Mouse (Mus musculus) lung, postnatal 0 days (tissue): Measurements from ENCODE around the gene Nme2. TPM values are rescaled to one million over a fixed set of nuclear protein-coding genes. Genes with fewer than 3 reads are reported as not detected.
A peak's percentile ranks its signal among the peaks of the same experiment; 100 is the strongest.

Source experiments
- ATAC-seq: fragments of 200-750 bp; cut with Nextera tagmentation; 2 replicates; pipeline ENCODE4 v1.8.0; 2017; ENCODE audit warnings: moderate library complexity
- DNase-seq: peaks from one replicate; pipeline ENCODE4 v3.0.0-alpha.2; 2016; ENCODE audit warnings: low spot score
- H3K27ac ChIP-seq: fragments of 300-500 bp; sonication (generic); 2 replicates; pipeline ENCODE4 v1.5.1; 2014; ENCODE audit warnings: antibody characterized with exemption, mild to moderate bottlenecking, low read length, mixed read lengths
- H3K27me3 ChIP-seq: fragments of 300-500 bp; sonication (generic); replicated peaks from 2 replicates; pipeline ENCODE4 v1.6.1; 2014; ENCODE audit warnings: low read length, mixed read lengths; ENCODE audit not compliant: insufficient read depth
- H3K36me3 ChIP-seq: fragments of 300-500 bp; sonication (generic); 2 replicates; pipeline ENCODE4 v1.6.1; 2014; ENCODE audit warnings: low read length, mixed read lengths; ENCODE audit not compliant: insufficient read depth
- H3K4me1 ChIP-seq: fragments of 300-500 bp; sonication (generic); 2 replicates; pipeline ENCODE4 v1.6.1; 2014; ENCODE audit warnings: antibody characterized with exemption, low read depth, low read length, mixed read lengths; ENCODE audit not compliant: insufficient read depth
- H3K4me2 ChIP-seq: fragments of 300-500 bp; sonication (generic); replicated peaks from 2 replicates; pipeline ENCODE4 v1.6.1; 2014; ENCODE audit warnings: low read depth, mild to moderate bottlenecking, low read length, moderate library complexity, mixed read lengths
- H3K4me3 ChIP-seq: fragments of 300-500 bp; sonication (generic); 2 replicates; pipeline ENCODE4 v1.5.1; 2014; ENCODE audit warnings: low read depth, low read length
- H3K9ac ChIP-seq: fragments of 300-500 bp; sonication (generic); replicated peaks from 2 replicates; pipeline ENCODE4 v1.6.1; 2014; ENCODE audit warnings: low read depth, mild to moderate bottlenecking
- H3K9me3 ChIP-seq: fragments of 300-500 bp; sonication (generic); 2 replicates; pipeline ENCODE4 v1.6.1; 2016; ENCODE audit warnings: low read length, mixed read lengths
- CTCF ChIP-seq: IDR thresholded peaks from 2 replicates; pipeline ENCODE4 v1.5.1; 2016; ENCODE audit warnings: antibody characterized with exemption, mild to moderate bottlenecking
- EP300 ChIP-seq: IDR thresholded peaks from 2 replicates; pipeline ENCODE4 v1.6.1; 2016; ENCODE audit warnings: antibody characterized with exemption, mild to moderate bottlenecking, control low read depth
- WGBS: fragments of 180-500 bp; shearing (Covaris S2); extraction: QIAGEN DNeasy Blood & Tissue Kit; methylation state at CpG from one replicate; pipeline ENCODE4 v1.1.7; 2014; 5-methylcytosine and 5-hydroxymethylcytosine counted together
- polyA plus RNA-seq: library from polyadenylated mRNA; unstranded; fragments of >200 nt; fragmentation: Nextera tagmentation; extraction: Ambion mirVana; gene quantifications from 2 replicates; pipeline ENCODE4 v1.2.1, GENCODE M21; 2015

Nme2 gene
- polyA plus RNA-seq, 1 experiment from 2014 or later: 280 TPM

- DNase-seq (peak; percentile 99), ATAC-seq (peak; percentile 86)
- no peaks in the 10 kb centered on the region for H3K9me3 ChIP-seq
- peak overlapping the region; percentile 97 for H3K9ac ChIP-seq
- no peaks in the 10 kb centered on the region for H3K36me3 ChIP-seq
- no peaks in the 10 kb centered on the region for H3K27me3 ChIP-seq
- H3K4me3 ChIP-seq: peak overlapping the region; percentile 96
- H3K4me2 ChIP-seq: peak overlapping the region; percentile 69
- TF ChIP-seq EP300: peak; percentile 71
- TF ChIP-seq CTCF: no peak
- WGBS: 2% methylated on average over 15 of the region's 15 CpGs
- peaks cover 10% of the 10 kb centered on the region; the same call in 1 of the 2 replicates for H3K4me1 ChIP-seq
- H3K27ac ChIP-seq: peak overlapping the region; percentile 99
Measured at GRCm38 (mm10) chr11:93995111-93995719, 39.2 kb upstream of the Nme2 start.

GRCm38 (mm10) chr11:93994531-93994930 lies 38.5 kb upstream of the Nme2 start:
- H3K36me3 ChIP-seq: no peaks in the 10 kb centered on the region
- TF ChIP-seq EP300: no peak
- no peak for TF ChIP-seq CTCF
- H3K9ac ChIP-seq: 0 out of 2 replicates have a peak overlapping the region, but pooled peaks have one; percentile 2
- peak overlapping the region; percentile 99 for H3K27ac ChIP-seq
- peak overlapping the region; percentile 96; the same call in 1 of the 2 replicates for H3K4me3 ChIP-seq
- peak; percentile 18 for DNase-seq
- peak overlapping the region; percentile 69 for H3K4me2 ChIP-seq
- H3K27me3 ChIP-seq: no peaks in the 10 kb centered on the region
- peaks cover 7% of the 10 kb centered on the region; the same call in 1 of the 2 replicates for H3K4me1 ChIP-seq
- no peak for ATAC-seq
- 53% methylated on average over 5 of the region's 5 CpGs for WGBS
- no peaks in the 10 kb centered on the region for H3K9me3 ChIP-seq

- H3K4me3 ChIP-seq: no peak overlapping the region
- DNase-seq (peak; percentile 84), ATAC-seq (peak; percentile 87)
- peak overlapping the region; percentile 90 for H3K27ac ChIP-seq
- TF ChIP-seq EP300 (peak; percentile 48; the same call in 1 of the 2 replicates), CTCF (no peak)
- H3K4me1 ChIP-seq: peaks cover 12% of the 10 kb centered on the region; the same call in 1 of the 2 replicates
- no peaks in the 10 kb centered on the region for H3K36me3 ChIP-seq
- no peaks in the 10 kb centered on the region for H3K27me3 ChIP-seq
- H3K4me2 ChIP-seq: peak overlapping the region; percentile 28; the same call in 1 of the 2 replicates
- no peak overlapping the region for H3K9ac ChIP-seq
- no peaks in the 10 kb centered on the region for H3K9me3 ChIP-seq
- WGBS: 20% methylated on average over 12 of the region's 12 CpGs
Measured at GRCm38 (mm10) chr11:93988328-93989062, 32.4 kb upstream of the Nme2 start.

GRCm38 (mm10) chr11:93987625-93988327 lies 31.7 kb upstream of the Nme2 start:
- 49% methylated on average over 8 of the region's 8 CpGs for WGBS
- Histone ChIP-seq H3K4me3 (no peak overlapping the region), H3K27ac (peak overlapping the region; percentile 90), H3K36me3 (no peaks in the 10 kb centered on the region), H3K27me3 (no peaks in the 10 kb centered on the region), H3K9ac (no peak overlapping the region), H3K4me1 (peaks cover 12% of the 10 kb centered on the region; the same call in 1 of the 2 replicates), H3K4me2 (peak overlapping the region; percentile 28; the same call in 1 of the 2 replicates), H3K9me3 (no peaks in the 10 kb centered on the region)
- no peak for TF ChIP-seq CTCF
- TF ChIP-seq EP300: peak; percentile 50; the same call in 1 of the 2 replicates
- DNase-seq (peak; percentile 47), ATAC-seq (peak; percentile 43)

GRCm38 (mm10) chr11:93987026-93987425 lies 31.0 kb upstream of the Nme2 start:
- no peak overlapping the region for H3K9ac ChIP-seq
- H3K4me1 ChIP-seq: peaks cover 12% of the 10 kb centered on the region; the same call in 1 of the 2 replicates
- H3K4me2 ChIP-seq: no peak overlapping the region
- DNase-seq: no peak
- 0 out of 2 replicates have a peak overlapping the region, but pooled peaks have one; percentile 90 for H3K27ac ChIP-seq
- no peak overlapping the region for H3K4me3 ChIP-seq
- no peak for ATAC-seq
- H3K36me3 ChIP-seq: no peaks in the 10 kb centered on the region
- no peaks in the 10 kb centered on the region for H3K9me3 ChIP-seq
- H3K27me3 ChIP-seq: no peaks in the 10 kb centered on the region
- TF ChIP-seq EP300 (no peak), CTCF (no peak)
- WGBS: 87% methylated on average over 4 of the region's 4 CpGs

- no peak overlapping the region for H3K4me3 ChIP-seq
- H3K4me1 ChIP-seq: peaks cover 12% of the 10 kb centered on the region; the same call in 1 of the 2 replicates
- H3K9me3 ChIP-seq: no peaks in the 10 kb centered on the region
- ATAC-seq: no peak
- H3K27me3 ChIP-seq: no peaks in the 10 kb centered on the region
- no peak overlapping the region for H3K9ac ChIP-seq
- DNase-seq: no peak
- TF ChIP-seq EP300 (no peak), CTCF (no peak)
- H3K36me3 ChIP-seq: no peaks in the 10 kb centered on the region
- H3K27ac ChIP-seq: no peak overlapping the region
- H3K4me2 ChIP-seq: no peak overlapping the region
Measured at GRCm38 (mm10) chr11:93986298-93986697, 30.2 kb upstream of the Nme2 start.
